Mouse (Mus musculus): ENCODE measurements around the gene Dpp7. TPM values are rescaled to one million over a fixed set of nuclear protein-coding genes. Genes with fewer than 3 reads are reported as not detected.

Dpp7 gene
- polyA plus RNA-seq, 1 experiment from 2014 or later = 23.8 TPM

DNA sequence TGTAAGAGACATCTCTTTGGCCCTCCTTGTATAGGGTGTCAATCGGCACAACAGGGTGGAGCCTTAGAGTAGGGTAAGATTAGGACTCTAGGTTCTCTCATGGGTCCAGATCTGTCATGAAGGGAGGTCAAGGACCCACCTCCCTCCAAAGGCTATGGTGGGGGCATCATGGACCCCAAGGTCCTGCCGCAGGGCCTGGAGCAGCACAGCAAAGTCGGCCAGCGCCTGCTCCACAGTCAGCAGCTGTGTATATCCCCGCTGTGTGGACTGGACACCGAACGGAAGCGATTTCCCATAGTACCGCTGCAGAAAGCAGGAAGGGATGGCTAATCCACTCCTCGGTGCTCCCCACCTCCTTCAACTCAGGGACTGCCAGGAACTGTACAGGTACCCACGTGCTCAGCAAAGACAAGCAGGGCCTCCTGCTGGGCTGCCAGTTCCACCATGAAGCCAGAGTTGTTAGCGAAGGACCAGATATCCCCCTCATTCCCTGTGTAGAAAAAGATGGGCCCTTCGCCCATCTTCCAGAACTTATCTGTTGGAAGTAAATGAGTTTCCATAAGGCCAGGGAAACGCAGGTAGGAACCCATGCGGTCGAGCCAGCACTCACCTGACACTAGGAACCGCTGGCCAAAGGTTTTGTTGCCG lies 616 bp downstream of the Dpp7 start:
- Histone ChIP-seq H3K27ac (ENCODE audit: low read length) (no peak overlapping the region), H3K9me3 (replicated peaks; ENCODE audit: control insufficient read depth, low read length) (no peaks in the 10 kb centered on the region), H3K4me2 (ENCODE audit: low read depth, low read length) (peak overlapping the region; percentile 97), H3K4me1 (ENCODE audit: control insufficient read depth, insufficient read depth, low read length) (peaks cover 12% of the 10 kb centered on the region; the same call in 1 of the 2 replicates), H3K4me3 (replicated peaks; ENCODE audit: low read length) (peak overlapping the region; percentile 64), H3K27me3 (ENCODE audit: control insufficient read depth, insufficient read depth, low read length) (no peaks in the 10 kb centered on the region), H3K36me3 (ENCODE audit: control insufficient read depth, insufficient read depth, low read length) (0 out of 2 replicates have a peak, but pooled peaks cover 9% of the 10 kb centered on the region), H3K9ac (ENCODE audit: low read length) (peak overlapping the region; percentile 66)
- no peak for ATAC-seq (ENCODE audit: insufficient read depth, low FRiP score)
- WGBS = 34% methylated on average over 18 of the region's 18 CpGs

DNA sequence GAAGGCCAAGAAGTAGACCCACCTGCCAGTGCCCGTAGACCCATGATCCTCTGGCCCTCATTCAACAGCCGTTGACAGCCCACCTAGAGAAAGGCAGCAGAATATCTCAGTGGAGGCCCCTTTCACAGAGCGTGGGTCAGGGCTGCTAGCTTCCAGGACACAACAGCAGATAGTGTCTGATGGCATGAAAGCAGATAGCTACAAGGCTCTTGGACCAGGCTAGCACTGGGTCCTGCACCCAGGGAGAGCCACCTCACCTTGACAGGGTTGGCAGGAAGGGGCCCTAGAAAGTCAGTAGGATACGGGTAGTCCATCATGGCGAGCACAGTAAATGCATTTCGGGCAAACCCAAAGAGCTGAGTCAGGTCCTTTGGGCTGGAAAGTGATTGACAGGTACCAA lies 1.9 kb downstream of the Dpp7 start:
- Histone ChIP-seq H3K27ac (ENCODE audit: low read length) (no peak overlapping the region), H3K4me1 (ENCODE audit: control insufficient read depth, insufficient read depth, low read length) (peaks cover 12% of the 10 kb centered on the region; the same call in 1 of the 2 replicates), H3K9ac (ENCODE audit: low read length) (no peak overlapping the region), H3K4me2 (ENCODE audit: low read depth, low read length) (no peak overlapping the region), H3K27me3 (ENCODE audit: control insufficient read depth, insufficient read depth, low read length) (no peaks in the 10 kb centered on the region), H3K4me3 (replicated peaks; ENCODE audit: low read length) (no peak overlapping the region), H3K36me3 (ENCODE audit: control insufficient read depth, insufficient read depth, low read length) (peaks cover 22% of the 10 kb centered on the region; the same call in 1 of the 2 replicates), H3K9me3 (replicated peaks; ENCODE audit: control insufficient read depth, low read length) (no peaks in the 10 kb centered on the region)
- 85% methylated on average over 6 of the region's 6 CpGs for WGBS
- no peak for ATAC-seq (ENCODE audit: insufficient read depth, low FRiP score)

DNA sequence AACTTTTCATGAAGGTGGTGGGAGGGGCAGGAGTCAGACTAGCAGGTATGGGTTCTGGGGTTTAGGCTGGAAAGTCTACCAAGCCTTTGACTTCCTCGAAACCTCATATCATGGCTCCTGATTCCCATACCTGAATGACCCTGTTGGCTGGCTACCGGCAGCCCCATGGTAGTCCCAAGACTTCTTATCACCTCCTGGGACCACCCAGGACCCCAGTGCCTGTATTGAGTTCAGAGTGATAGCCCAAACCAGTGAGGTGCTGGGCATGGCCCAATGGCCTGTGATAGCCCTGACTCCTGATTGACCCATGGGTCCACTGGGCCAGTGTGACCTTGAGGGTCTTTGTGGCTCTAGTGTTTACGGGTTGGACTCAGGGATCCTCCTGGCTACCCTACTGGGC lies 5.5 kb downstream of the Dpp7 start:
- H3K9me3 ChIP-seq (replicated peaks; ENCODE audit: control insufficient read depth, low read length) = no peaks in the 10 kb centered on the region
- H3K4me2 ChIP-seq (ENCODE audit: low read depth, low read length) = no peak overlapping the region
- no peak for ATAC-seq (ENCODE audit: insufficient read depth, low FRiP score)
- 0 out of 2 replicates have a peak, but pooled peaks cover 5% of the 10 kb centered on the region for H3K4me1 ChIP-seq (ENCODE audit: control insufficient read depth, insufficient read depth, low read length)
- WGBS = 93% methylated on average over 3 of the region's 3 CpGs
- H3K36me3 ChIP-seq (ENCODE audit: control insufficient read depth, insufficient read depth, low read length) = peaks cover 31% of the 10 kb centered on the region
- no peak overlapping the region for H3K9ac ChIP-seq (ENCODE audit: low read length)
- no peak overlapping the region for H3K4me3 ChIP-seq (replicated peaks; ENCODE audit: low read length)
- no peak overlapping the region for H3K27ac ChIP-seq (ENCODE audit: low read length)
- H3K27me3 ChIP-seq (ENCODE audit: control insufficient read depth, insufficient read depth, low read length) = no peaks in the 10 kb centered on the region

DNA sequence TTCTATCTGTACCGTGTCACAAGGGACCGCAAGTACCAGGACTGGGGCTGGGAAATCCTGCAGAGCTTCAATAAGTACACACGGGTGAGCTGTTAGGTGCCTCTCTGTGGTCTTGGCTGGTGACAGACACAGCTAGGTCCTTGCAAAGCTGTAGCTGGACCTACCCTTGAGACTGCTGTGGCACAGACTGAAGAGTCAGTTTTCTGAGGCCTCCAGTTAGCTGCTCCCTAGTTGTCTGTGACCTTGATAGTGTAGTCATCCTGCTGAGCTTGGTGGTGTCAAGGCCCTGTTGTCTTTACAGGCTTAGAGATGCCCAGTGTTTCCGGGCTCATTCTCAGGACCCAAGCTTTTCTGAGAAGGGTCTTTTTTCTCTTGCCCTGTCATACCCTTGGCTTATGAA lies 6.7 kb downstream of the Dpp7 start:
- H3K4me1 ChIP-seq (ENCODE audit: control insufficient read depth, insufficient read depth, low read length) = no peaks in the 10 kb centered on the region
- no peak overlapping the region for H3K9ac ChIP-seq (ENCODE audit: low read length)
- no peaks in the 10 kb centered on the region for H3K27me3 ChIP-seq (ENCODE audit: control insufficient read depth, insufficient read depth, low read length)
- H3K9me3 ChIP-seq (replicated peaks; ENCODE audit: control insufficient read depth, low read length) = no peaks in the 10 kb centered on the region
- H3K4me3 ChIP-seq (replicated peaks; ENCODE audit: low read length) = no peak overlapping the region
- H3K36me3 ChIP-seq (ENCODE audit: control insufficient read depth, insufficient read depth, low read length) = peaks cover 31% of the 10 kb centered on the region
- H3K27ac ChIP-seq (ENCODE audit: low read length) = no peak overlapping the region
- WGBS = 92% methylated on average over 4 of the region's 4 CpGs
- H3K4me2 ChIP-seq (ENCODE audit: low read depth, low read length) = no peak overlapping the region
- ATAC-seq (ENCODE audit: insufficient read depth, low FRiP score) = no peak

DNA sequence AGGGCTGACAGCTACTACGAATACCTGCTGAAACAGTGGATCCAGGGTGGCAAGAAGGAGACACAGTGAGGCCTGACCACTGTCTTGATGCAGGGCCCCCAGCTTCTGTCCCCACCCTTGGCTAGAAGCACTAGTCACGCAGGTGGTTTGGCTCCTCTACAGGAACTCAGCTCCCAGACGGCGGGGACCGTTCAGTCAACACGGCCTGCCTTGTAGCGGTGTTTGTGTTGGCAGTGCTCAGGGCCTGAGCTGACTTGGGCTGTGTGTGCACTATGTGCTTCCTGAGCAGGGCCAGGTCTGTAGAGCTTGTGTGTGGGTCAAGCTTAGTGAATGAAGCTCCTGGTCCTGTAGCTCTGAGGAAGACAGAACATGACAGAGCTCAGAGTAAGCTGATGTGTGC lies 8.0 kb downstream of the Dpp7 start:
- no peaks in the 10 kb centered on the region for H3K9me3 ChIP-seq (replicated peaks; ENCODE audit: control insufficient read depth, low read length)
- ATAC-seq (ENCODE audit: insufficient read depth, low FRiP score) = no peak
- H3K36me3 ChIP-seq (ENCODE audit: control insufficient read depth, insufficient read depth, low read length) = peaks cover 38% of the 10 kb centered on the region
- no peak overlapping the region for H3K4me2 ChIP-seq (ENCODE audit: low read depth, low read length)
- WGBS = 89% methylated on average over 7 of the region's 7 CpGs
- H3K4me1 ChIP-seq (ENCODE audit: control insufficient read depth, insufficient read depth, low read length) = no peaks in the 10 kb centered on the region
- no peak overlapping the region for H3K4me3 ChIP-seq (replicated peaks; ENCODE audit: low read length)
- H3K27me3 ChIP-seq (ENCODE audit: control insufficient read depth, insufficient read depth, low read length) = no peaks in the 10 kb centered on the region
- no peak overlapping the region for H3K27ac ChIP-seq (ENCODE audit: low read length)
- H3K9ac ChIP-seq (ENCODE audit: low read length) = no peak overlapping the region

DNA sequence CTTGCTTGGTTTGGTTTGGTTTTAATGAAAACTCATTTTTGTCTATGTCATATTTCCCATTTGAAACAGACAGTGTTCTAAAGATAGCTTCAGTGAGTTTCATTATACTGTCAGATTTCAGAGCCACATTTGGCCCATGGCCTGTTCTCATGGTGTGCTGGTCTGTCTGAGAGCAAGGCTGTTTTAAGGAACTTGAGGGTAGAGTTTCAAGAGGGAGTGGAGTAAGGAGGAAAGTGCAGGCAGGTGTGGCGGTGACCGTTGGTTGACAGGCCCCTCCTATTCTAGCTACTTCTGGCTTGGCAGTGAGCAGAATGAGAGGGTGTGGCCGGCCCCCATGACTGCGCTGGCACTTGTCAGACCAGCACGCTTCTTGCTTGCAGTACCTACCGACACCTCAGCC lies 17.9 kb downstream of the Dpp7 start:
- Histone ChIP-seq H3K27me3 (ENCODE audit: control insufficient read depth, insufficient read depth, low read length) (no peaks in the 10 kb centered on the region), H3K27ac (ENCODE audit: low read length) (no peak overlapping the region), H3K4me3 (replicated peaks; ENCODE audit: low read length) (no peak overlapping the region), H3K36me3 (ENCODE audit: control insufficient read depth, insufficient read depth, low read length) (peaks cover 24% of the 10 kb centered on the region), H3K9me3 (replicated peaks; ENCODE audit: control insufficient read depth, low read length) (no peaks in the 10 kb centered on the region), H3K4me2 (ENCODE audit: low read depth, low read length) (no peak overlapping the region), H3K4me1 (ENCODE audit: control insufficient read depth, insufficient read depth, low read length) (peaks cover 4% of the 10 kb centered on the region), H3K9ac (ENCODE audit: low read length) (no peak overlapping the region)
- WGBS = 94% methylated on average over 6 of the region's 6 CpGs
- ATAC-seq (ENCODE audit: insufficient read depth, low FRiP score) = no peak

DNA sequence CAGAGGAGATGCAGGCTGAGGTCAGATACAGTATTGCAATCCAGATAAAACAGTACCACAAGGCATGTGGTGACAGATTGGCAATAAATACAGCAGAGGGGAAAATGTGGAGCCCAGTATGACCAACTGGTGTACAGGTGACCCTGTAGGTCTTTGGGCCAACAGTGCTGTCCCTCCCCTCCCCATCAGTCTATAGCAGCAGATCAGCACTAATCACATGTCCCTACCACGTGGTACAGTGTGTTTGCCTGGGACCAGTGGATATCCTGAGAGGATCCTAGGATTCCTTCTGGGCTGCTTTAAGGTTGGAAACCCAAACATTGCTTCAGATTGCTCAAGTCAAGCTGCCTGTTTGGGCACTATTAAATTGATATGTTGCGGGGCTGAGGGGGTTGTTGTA lies 22.6 kb downstream of the Dpp7 start:
- H3K36me3 ChIP-seq (ENCODE audit: control insufficient read depth, insufficient read depth, low read length) = peaks cover 21% of the 10 kb centered on the region
- no peak overlapping the region for H3K27ac ChIP-seq (ENCODE audit: low read length)
- H3K27me3 ChIP-seq (ENCODE audit: control insufficient read depth, insufficient read depth, low read length) = no peaks in the 10 kb centered on the region
- H3K4me2 ChIP-seq (ENCODE audit: low read depth, low read length) = peak overlapping the region; percentile 67
- no peak for ATAC-seq (ENCODE audit: insufficient read depth, low FRiP score)
- H3K9ac ChIP-seq (ENCODE audit: low read length) = peak overlapping the region; percentile 81
- 65% methylated on average over 2 of the region's 2 CpGs for WGBS
- no peaks in the 10 kb centered on the region for H3K9me3 ChIP-seq (replicated peaks; ENCODE audit: control insufficient read depth, low read length)
- H3K4me1 ChIP-seq (ENCODE audit: control insufficient read depth, insufficient read depth, low read length) = peaks cover 14% of the 10 kb centered on the region
- H3K4me3 ChIP-seq (replicated peaks; ENCODE audit: low read length) = peak overlapping the region; percentile 67

DNA sequence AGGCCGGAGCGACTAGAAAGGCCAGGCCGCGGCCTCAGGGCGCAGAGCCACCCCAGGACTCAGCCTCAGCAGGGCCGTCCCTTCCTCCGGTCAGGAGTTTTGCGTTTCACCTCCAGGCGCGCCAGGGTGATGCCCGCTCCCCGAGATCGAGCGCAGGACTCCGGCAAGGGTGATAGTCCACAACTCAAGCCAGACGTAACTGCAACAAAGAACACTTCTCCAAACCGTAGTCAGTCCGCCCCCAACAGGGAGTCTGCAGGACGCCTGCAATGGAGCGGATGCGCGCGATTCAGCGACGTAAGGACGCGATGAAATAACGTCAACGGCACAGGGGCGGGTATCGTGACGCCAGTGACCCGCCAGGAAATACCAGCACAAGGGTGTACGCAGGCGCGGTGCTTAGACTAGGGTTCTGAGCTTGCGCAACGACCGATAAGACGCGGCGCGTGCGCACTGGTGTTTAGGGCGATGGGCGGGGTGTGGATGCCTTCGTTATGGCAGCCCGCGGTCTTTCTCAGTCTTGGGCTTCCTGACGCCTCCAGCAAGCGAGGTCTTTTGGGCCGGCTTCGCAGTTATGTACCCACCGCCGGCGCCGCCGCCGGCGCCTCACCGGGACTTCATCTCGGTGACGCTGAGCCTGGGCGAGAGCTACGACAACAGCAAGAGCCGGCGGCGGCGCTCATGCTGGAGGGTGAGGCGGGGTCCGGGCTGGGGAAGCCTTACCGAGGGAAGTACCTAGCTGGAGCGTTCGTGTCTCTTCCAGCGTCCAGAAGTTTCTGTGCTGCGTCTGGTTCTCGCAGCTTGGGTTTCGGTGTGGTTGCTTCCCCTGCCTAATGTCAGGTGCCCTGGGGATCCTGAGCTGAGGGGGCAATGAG lies 23.6 kb downstream of the Dpp7 start, which contains the start of gene Man1b1:
Gene Man1b1 (plus strand): TSS at position 53 of the 875 bp plus-strand sequence.
- H3K9ac ChIP-seq (ENCODE audit: low read length) = peak within 1 kb of the TSS; percentile 96
- H3K4me2 ChIP-seq (ENCODE audit: low read depth, low read length) = peak within 1 kb of the TSS; percentile 74
- under 1% methylated on average over 78 of the region's 78 CpGs for WGBS
- ATAC-seq (ENCODE audit: insufficient read depth, low FRiP score) = peak; percentile 99
- H3K9me3 ChIP-seq (replicated peaks; ENCODE audit: control insufficient read depth, low read length) = no peaks in the 10 kb centered on the region
- peaks cover 14% of the 10 kb centered on the region for H3K4me1 ChIP-seq (ENCODE audit: control insufficient read depth, insufficient read depth, low read length)
- peaks cover 17% of the 10 kb centered on the region for H3K36me3 ChIP-seq (ENCODE audit: control insufficient read depth, insufficient read depth, low read length)
- H3K27me3 ChIP-seq (ENCODE audit: control insufficient read depth, insufficient read depth, low read length) = no peaks in the 10 kb centered on the region
- peak within 1 kb of the TSS; percentile 67 for H3K4me3 ChIP-seq (replicated peaks; ENCODE audit: low read length)
- H3K27ac ChIP-seq (ENCODE audit: low read length) = peak within 1 kb of the TSS; percentile 92

DNA sequence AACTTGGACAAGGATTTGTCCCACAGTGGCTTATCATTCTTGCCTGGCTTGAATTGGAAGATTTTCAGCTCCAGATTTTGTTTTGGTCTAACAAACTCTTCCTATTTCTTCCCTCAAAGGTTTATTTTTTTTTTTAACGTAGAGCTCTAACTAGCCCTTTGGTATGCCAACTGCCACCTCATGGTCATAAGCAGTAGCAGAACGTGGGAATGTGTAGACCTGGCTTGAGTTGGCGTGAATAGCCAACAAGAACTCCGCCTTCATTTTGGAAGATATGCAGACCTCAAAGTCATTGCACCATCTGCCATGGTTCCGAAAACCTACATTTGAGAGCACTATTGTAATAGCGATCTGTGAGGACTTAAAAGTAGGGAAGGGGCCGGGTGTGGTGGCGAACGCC lies 24.7 kb downstream of the Dpp7 start:
- H3K9me3 ChIP-seq (replicated peaks; ENCODE audit: control insufficient read depth, low read length) = no peaks in the 10 kb centered on the region
- H3K4me3 ChIP-seq (replicated peaks; ENCODE audit: low read length) = peak overlapping the region; percentile 67
- H3K27ac ChIP-seq (ENCODE audit: low read length) = no peak overlapping the region
- ATAC-seq (ENCODE audit: insufficient read depth, low FRiP score) = no peak
- H3K36me3 ChIP-seq (ENCODE audit: control insufficient read depth, insufficient read depth, low read length) = peaks cover 11% of the 10 kb centered on the region; the same call in 1 of the 2 replicates
- 53% methylated on average over 9 of the region's 9 CpGs for WGBS
- H3K4me2 ChIP-seq (ENCODE audit: low read depth, low read length) = peak overlapping the region; percentile 74
- peaks cover 14% of the 10 kb centered on the region for H3K4me1 ChIP-seq (ENCODE audit: control insufficient read depth, insufficient read depth, low read length)
- peak overlapping the region; percentile 96; the same call in 1 of the 2 replicates for H3K9ac ChIP-seq (ENCODE audit: low read length)
- H3K27me3 ChIP-seq (ENCODE audit: control insufficient read depth, insufficient read depth, low read length) = no peaks in the 10 kb centered on the region
